Mouse (Mus musculus): ENCODE measurements around the gene Grin2b.

Gene Grin2b

GRCm38 (mm10) chr6:136096269-136096668, 77.0 kb downstream of the Grin2b start:
- no peak for DNase-seq

GRCm38 (mm10) chr6:136079991-136080734, 93.1 kb downstream of the Grin2b start:
- no peak for DNase-seq

- DNase-seq, result peak; percentile 29
These were observed 100.8 kb downstream of the Grin2b start for GRCm38 (mm10) chr6:136072326-136073054.

GRCm38 (mm10) chr6:136070101-136070500, 103.2 kb downstream of the Grin2b start:
- no peak for DNase-seq

- no peak for DNase-seq
These were observed 120.0 kb downstream of the Grin2b start for GRCm38 (mm10) chr6:136053346-136053745.

DNA sequence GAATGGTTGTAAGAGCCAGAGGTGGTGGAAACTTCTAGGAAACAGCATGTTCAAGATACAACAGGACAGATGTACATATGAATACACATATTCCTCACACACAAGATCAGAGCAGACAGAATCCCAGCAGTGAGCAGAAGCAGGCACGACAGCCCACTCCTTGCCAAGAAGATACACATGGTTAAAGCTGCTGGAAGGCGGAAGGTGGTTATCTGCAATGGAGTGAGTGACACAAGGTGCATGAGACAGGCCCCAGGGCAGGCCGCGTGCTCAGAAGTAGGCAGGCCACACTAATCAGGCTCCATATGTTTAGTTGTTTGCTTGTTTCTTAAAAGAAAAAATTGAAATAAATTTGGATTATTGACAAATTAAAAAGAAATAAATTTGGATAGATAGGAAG, 123.0 kb downstream of the Grin2b start:
- no peak for DNase-seq

DNA sequence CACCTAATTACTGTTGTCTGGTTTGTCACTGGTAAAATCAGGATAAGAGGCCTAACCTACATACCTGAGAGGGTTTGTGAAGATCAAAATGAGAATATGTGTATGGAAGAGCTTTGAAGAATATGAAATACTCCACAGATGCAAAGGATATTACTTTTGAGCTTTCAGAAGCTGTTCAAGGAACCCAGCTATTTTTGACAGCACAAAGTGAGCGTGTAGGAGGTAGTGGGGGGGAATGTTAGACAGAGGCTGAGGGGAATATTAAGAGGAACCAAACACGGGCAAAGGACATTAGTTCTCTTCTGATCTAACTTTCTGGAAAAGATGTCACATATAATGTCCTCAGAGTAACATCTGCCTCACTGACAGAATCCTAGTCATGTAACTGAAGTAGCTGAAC, 125.2 kb downstream of the Grin2b start:
- DNase-seq, result no peak

DNA sequence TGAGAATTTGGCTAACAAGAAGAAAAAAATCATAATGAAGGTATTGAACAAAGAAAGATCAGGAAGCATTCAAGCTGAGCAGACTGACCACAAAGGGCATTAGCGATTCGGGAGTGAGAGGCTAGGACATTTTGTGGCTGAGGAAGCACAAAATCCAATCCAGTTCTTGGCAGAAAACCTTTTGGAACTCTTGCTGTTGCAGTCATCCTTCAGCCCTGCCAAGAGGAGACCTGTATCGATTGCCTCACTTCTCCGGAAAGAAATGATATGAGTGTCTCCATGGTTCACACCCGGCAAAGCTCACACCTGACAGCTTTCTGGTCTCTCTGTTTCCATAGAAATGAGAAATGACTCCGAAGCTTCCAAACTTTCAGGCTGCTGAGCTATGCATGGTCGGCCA, 127.2 kb downstream of the Grin2b start:
- no peak for DNase-seq

DNA sequence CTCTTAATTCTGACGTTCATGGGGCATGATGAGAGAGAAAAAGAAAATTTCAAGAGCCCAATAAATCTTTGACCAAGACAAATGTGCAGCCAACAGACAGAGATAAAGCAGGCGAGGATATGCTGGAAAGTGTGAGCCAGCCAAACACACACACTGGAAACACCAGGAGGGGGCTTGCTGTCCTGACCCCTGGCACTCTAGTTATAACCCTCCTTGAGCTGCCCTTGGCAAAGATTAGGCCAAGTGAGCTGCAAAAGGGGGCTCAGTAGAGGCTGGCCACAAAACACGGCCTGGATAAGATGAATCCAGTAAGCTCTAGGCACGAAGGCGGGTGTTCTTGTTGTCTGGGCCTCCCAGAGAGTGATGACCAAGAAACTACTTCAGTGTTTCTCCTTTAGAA, 128.8 kb downstream of the Grin2b start:
- no peak for DNase-seq

- no peak for DNase-seq
These were observed 130.9 kb downstream of the Grin2b start for GRCm38 (mm10) chr6:136042375-136042774.

DNA sequence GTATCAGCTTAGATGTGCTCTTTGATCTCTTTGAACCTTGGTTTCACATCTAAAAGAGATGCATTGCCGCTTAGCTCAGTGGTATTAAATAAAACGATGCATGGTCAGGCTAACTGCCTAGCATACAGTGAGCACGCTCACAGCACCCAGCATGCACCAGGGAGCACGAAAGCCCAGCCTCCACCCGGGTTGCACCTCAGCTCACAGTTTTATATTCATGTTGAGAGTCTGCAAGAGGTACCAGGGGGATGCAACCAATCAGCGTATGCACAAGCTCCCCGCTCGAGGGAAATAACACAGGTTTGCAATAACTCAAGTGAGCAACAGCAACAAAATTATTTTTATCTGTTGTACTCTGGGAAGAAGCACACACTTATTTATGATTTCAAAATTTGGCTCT, 131.5 kb downstream of the Grin2b start:
- no peak for DNase-seq

DNA sequence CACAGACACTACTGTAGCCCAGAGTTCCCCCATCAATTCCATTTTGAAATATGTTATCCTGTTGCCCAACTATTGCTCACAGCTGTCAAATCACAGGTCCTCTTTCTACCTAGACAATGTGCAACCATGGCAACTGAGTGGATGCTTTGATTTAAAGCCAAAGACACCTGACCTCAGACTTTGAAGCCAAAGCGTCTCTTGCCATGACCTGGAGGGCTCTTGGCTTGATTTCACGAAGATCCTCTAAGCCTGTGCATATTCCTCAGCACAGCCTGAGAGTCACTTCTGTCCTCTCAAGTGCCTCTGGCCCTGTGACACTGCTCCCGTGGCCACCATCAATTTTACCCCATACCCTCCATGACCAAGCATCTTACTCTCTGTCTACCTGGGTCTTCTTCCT, 132.4 kb downstream of the Grin2b start:
- DNase-seq, result no peak

GRCm38 (mm10) chr6:136029235-136029939, 143.9 kb downstream of the Grin2b start:
- DNase-seq, result no peak

DNA sequence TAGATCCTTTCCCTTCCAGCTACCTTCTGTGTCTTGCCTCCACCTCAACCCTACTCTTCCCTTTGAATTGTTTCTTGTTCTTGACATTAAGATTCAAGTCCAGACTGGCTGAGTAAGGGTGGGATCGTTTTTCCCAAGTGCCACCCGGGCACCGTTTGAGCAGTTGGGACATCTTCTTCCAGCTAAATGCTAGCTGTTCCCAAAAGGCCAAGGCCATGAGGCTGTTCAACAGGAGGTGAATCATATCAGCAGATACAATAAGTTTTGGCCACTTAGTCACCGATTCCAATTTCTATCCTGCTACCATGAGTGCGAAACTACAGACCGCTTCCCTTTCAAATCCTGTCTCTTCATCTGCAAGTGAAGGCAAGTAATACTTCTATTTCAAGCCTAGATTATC, 146.4 kb downstream of the Grin2b start:
- DNase-seq, result no peak

DNA sequence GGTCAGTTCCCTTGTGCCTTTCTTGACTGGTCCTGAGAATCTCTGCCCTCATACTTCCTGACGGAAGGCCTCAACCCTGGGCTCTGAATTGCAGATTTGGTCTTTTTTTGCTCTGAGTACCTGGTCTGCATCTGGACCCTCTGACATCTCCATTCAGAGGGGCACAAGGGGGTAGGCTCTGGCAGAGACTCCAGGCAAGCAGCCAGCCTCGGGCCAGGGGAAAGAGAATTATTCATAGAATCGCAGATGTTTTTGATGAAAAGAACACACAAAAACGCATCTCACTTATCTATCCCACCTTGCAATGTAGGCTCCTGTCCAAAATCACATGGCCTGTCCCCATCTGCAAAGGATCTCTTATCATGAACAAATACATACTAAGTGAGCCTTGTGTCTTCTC, 147.5 kb downstream of the Grin2b start:
- DNase-seq, result no peak

DNA sequence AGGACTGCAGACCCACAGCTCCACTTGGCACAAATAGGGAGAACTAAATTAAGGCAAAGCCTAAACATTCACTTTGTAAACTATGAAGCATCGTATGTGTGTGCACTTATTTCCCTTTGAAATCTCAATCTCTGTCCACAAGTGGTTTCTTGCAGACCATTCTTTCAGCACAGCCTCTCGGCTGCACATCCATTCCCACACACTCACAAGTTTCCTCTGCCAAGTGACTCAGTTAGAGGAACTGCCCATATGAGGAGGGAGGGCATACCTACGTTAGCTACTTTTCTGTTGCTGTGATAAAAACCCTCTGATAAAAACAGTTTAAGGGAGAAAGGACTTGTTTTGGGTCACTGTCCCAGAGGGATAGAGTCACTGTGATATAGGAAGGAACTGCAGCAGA, 152.9 kb downstream of the Grin2b start:
- no peak for DNase-seq

DNA sequence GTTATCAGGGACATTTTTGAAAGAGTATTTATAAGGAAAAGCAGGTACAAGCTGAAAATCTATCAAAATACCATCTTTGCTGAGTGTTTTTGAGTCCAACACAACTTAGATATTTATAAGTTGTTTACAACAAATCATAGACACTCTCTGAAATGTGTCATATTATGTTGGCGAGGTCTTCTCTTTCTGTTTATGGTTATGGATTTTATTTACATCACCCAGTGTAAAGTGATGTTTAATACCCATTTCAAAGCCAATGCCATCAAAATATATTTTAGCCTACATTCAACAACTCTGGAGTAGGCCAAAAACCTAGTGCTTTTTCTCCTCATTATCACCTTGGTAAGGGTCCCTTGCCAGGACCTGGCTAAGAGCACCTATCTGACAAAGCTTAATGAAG, 154.3 kb downstream of the Grin2b start:
- DNase-seq, result no peak

DNA sequence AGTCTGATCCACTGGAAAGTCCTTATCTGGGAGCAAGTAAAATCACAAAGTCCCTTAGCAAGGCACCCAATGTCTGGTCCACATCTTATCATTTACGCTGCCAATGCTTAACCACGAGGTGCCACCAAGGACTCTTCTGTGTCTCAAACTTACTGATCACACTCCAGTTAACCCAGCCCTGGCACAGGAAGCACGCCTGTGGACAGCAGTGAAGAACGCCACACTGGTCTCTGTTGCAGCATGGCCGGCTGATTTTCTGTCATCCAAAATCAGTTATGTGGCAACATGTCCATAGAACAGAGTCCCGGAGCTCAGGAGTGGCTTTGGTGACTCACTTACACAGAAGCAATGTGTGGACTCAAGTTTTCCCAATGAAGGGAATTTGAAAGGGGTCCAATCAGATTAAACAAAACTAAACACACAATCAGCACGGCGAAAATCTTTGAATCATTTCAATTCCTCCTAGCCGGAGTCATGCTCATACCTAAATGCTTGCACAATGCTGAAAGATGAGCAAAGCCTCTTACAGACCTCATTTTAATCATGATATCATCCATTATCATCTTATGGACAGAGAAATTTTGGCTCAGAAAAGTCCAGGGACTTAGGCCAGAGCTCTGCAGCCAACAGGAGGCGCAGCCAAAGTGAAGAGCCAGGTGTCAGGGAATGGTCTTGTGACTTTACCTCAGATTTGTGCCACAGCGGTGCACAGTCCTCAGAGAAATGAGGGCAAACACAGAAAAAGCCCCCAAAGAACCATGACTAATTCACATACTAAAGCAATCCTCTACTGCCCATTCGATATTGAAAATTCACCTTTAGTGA, 159.5 kb downstream of the Grin2b start:
- no peak for DNase-seq

- no peak for DNase-seq
These were observed 161.8 kb downstream of the Grin2b start for GRCm38 (mm10) chr6:136011533-136011932.

- DNase-seq, result no peak
These were observed 162.3 kb downstream of the Grin2b start for GRCm38 (mm10) chr6:136011038-136011311.

- no peak for DNase-seq
These were observed 162.8 kb downstream of the Grin2b start for GRCm38 (mm10) chr6:136010290-136011037.

DNA sequence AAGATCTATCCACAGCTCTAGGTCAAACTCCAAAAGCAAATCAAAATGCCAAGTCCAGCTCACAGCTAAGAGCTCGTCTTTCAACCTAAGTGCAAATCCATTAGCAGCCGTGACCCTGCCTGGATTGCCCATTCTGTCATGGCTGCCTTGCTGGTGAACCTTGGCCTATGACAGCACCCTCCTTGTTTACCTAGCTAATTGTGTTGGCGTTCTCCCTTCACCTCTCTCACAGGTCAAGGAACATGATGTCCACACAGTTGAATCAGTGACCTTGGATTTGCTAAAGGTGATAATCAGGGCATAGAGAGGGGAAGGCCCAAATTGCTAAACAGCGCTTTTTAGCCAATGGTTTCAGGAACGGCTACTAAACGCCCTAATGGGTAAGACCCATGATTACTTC, 165.2 kb downstream of the Grin2b start:
- DNase-seq, result no peak

GRCm38 (mm10) chr6:135994691-135995090, 178.6 kb downstream of the Grin2b start:
- no peak for DNase-seq

All from right cerebral cortex, postnatal 25 days (tissue).